Mouse (Mus musculus) neural tube, embryonic 11.5 days (tissue): ENCODE results near the gene Rbms3. TPM values are rescaled to one million over a fixed set of nuclear protein-coding genes. Genes with fewer than 3 reads are reported as not detected.

Source experiments
- ATAC-seq: fragments of 200-750 bp; cut with Nextera tagmentation; 2 replicates; pipeline ENCODE4 v1.8.0; 2017; ENCODE audit warnings: moderate number of reproducible peaks, mild to moderate bottlenecking, moderate TSS enrichment, moderate library complexity; ENCODE audit not compliant: insufficient read depth, low FRiP score, low TSS enrichment
- DNase-seq: peaks from one replicate; pipeline ENCODE4 v3.0.0-alpha.2; 2015; ENCODE audit warnings: low spot score
- H3K27ac ChIP-seq: fragments of 300-500 bp; sonication (generic); 2 replicates; pipeline ENCODE4 v1.5.1; 2014; ENCODE audit warnings: low read depth, mild to moderate bottlenecking, low read length
- H3K27me3 ChIP-seq: fragments of 300-500 bp; sonication (generic); 2 replicates; pipeline ENCODE4 v1.6.1; 2014; ENCODE audit warnings: mild to moderate bottlenecking, low read length, mixed read lengths; ENCODE audit not compliant: control insufficient read depth, insufficient read depth
- H3K36me3 ChIP-seq: fragments of 300-500 bp; sonication (generic); 2 replicates; pipeline ENCODE4 v1.6.1; 2014; ENCODE audit warnings: mild to moderate bottlenecking, low read length, moderate library complexity, mixed read lengths; ENCODE audit not compliant: control insufficient read depth, insufficient read depth
- H3K4me1 ChIP-seq: fragments of 300-500 bp; sonication (generic); 2 replicates; pipeline ENCODE4 v1.6.1; 2014; ENCODE audit warnings: low read length, mixed read lengths; ENCODE audit not compliant: control insufficient read depth, insufficient read depth
- H3K4me2 ChIP-seq: fragments of 300-500 bp; sonication (generic); 2 replicates; pipeline ENCODE4 v1.6.1; 2014; ENCODE audit warnings: low read depth, mild to moderate bottlenecking, moderate library complexity
- H3K4me3 ChIP-seq: fragments of 300-500 bp; sonication (generic); 2 replicates; pipeline ENCODE4 v1.5.1; 2014; ENCODE audit warnings: low read depth, low read length
- H3K9ac ChIP-seq: fragments of 300-500 bp; sonication (generic); 2 replicates; pipeline ENCODE4 v1.6.1; 2014; ENCODE audit warnings: mild to moderate bottlenecking, low read length
- H3K9me3 ChIP-seq: fragments of 300-500 bp; sonication (generic); 2 replicates; pipeline ENCODE4 v1.6.1; 2016; ENCODE audit warnings: low read length; ENCODE audit not compliant: control insufficient read depth
- WGBS: fragments of 180-500 bp; shearing (Covaris S2); extraction: QIAGEN DNeasy Blood & Tissue Kit; methylation state at CpG from one replicate; pipeline ENCODE4 v1.1.7; 2014; 5-methylcytosine and 5-hydroxymethylcytosine counted together
- polyA plus RNA-seq: library from polyadenylated mRNA; unstranded; fragments of >200 nt; fragmentation: Nextera tagmentation; extraction: Ambion mirVana; gene quantifications from 2 replicates; pipeline ENCODE4 v1.2.1, GENCODE M21; 2014

The Rbms3 gene
- polyA plus RNA-seq, 1 experiment from 2014 or later: 60.1 TPM

DNA sequence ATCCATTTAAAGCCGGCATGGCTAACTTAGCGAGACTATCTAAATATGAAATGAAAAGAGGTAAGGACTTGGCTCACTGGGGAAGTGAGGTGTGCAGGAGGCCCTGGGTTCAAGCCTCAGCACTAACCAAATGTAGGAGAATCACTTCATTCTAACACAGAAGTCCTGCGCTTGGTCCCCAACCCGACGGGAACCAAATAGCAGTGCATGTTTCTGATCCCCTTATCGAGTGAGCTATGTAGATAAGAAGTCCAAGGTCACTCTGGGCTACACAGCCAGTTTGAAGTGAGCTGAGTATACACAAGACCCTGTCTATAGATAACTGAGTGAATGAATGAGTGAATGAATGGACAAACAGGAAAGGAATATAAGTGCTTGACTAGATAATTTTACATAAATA, 508.1 kb downstream of the Rbms3 start:
- WGBS: 91% methylated on average over 6 of the region's 6 CpGs
- H3K9me3 ChIP-seq: no peaks in the 10 kb centered on the region
- no peak overlapping the region for H3K4me3 ChIP-seq
- no peaks in the 10 kb centered on the region for H3K4me1 ChIP-seq
- no peak overlapping the region for H3K9ac ChIP-seq
- no peaks in the 10 kb centered on the region for H3K27me3 ChIP-seq
- ATAC-seq: no peak
- H3K27ac ChIP-seq: no peak overlapping the region
- no peaks in the 10 kb centered on the region for H3K36me3 ChIP-seq
- no peak for DNase-seq
- H3K4me2 ChIP-seq: no peak overlapping the region

DNA sequence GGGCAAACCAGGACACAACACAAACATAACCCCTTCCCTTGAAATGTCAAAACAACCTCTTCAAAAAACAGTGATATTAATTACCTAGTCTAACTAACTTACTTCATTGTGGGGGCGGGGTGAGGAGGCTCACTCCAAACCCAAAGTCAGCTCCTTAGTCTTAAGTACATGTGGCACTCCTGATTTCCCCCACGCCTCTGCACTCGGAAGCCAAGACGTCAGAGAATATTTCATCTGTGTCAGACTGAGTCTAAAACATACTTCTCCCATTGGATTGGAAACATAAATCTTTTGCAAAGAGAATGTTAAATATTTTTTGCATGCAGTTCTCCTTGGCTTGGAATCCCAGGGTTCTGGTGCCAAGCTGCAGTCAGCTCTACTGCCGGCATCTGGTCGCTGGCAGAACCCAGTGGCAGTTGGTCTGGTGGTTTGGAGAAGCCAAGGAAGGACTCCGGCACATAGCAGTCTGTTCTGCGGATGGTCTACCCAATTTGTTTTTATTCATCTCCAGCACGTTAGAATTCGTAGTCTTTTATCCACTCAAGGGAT, 512.5 kb downstream of the Rbms3 start:
- H3K9me3 ChIP-seq: no peaks in the 10 kb centered on the region
- H3K4me1 ChIP-seq: no peaks in the 10 kb centered on the region
- no peaks in the 10 kb centered on the region for H3K27me3 ChIP-seq
- no peak for ATAC-seq
- no peak overlapping the region for H3K27ac ChIP-seq
- no peak overlapping the region for H3K4me3 ChIP-seq
- WGBS: 87% methylated on average over 10 of the region's 10 CpGs
- DNase-seq: no peak
- no peaks in the 10 kb centered on the region for H3K36me3 ChIP-seq
- H3K9ac ChIP-seq: no peak overlapping the region
- H3K4me2 ChIP-seq: no peak overlapping the region

DNA sequence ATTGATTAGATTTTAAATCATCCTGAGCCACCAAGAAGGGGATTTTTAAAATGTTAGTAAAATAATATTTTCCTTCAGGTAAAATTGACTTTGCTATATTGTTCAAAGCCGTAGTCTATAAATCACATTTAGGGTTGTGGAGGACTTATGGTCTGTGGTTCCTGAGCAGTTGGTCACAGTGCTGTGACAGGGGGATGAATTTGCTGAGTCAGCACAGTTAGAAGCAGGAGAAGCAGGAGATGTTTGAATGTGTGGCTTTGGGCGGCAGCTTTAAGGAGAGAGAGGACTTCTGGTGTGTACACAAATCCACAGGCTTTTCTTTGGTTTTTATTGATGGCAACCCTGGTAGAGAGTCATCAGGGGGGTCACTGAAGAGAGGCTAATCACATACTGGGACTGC, 514.1 kb downstream of the Rbms3 start:
- no peaks in the 10 kb centered on the region for H3K36me3 ChIP-seq
- H3K4me2 ChIP-seq: no peak overlapping the region
- no peak overlapping the region for H3K27ac ChIP-seq
- no peak overlapping the region for H3K9ac ChIP-seq
- H3K27me3 ChIP-seq: no peaks in the 10 kb centered on the region
- no peaks in the 10 kb centered on the region for H3K9me3 ChIP-seq
- WGBS: 64% methylated on average over 2 of the region's 2 CpGs
- H3K4me3 ChIP-seq: no peak overlapping the region
- DNase-seq (no peak), ATAC-seq (no peak)
- H3K4me1 ChIP-seq: no peaks in the 10 kb centered on the region

GRCm38 (mm10) chr9:117113592-117113991, 516.1 kb downstream of the Rbms3 start:
- peak; percentile 16 for DNase-seq
- ATAC-seq: no peak
- H3K27ac ChIP-seq: no peak overlapping the region
- no peak overlapping the region for H3K9ac ChIP-seq
- H3K4me3 ChIP-seq: no peak overlapping the region
- 60% methylated on average over 2 of the region's 2 CpGs for WGBS
- H3K4me2 ChIP-seq: no peak overlapping the region
- H3K27me3 ChIP-seq: no peaks in the 10 kb centered on the region
- no peaks in the 10 kb centered on the region for H3K36me3 ChIP-seq
- no peaks in the 10 kb centered on the region for H3K9me3 ChIP-seq
- H3K4me1 ChIP-seq: no peaks in the 10 kb centered on the region

GRCm38 (mm10) chr9:117107926-117108325, 521.8 kb downstream of the Rbms3 start:
- no peaks in the 10 kb centered on the region for H3K9me3 ChIP-seq
- H3K36me3 ChIP-seq: no peaks in the 10 kb centered on the region
- 86% methylated on average over 4 of the region's 4 CpGs for WGBS
- no peak overlapping the region for H3K4me2 ChIP-seq
- H3K9ac ChIP-seq: no peak overlapping the region
- no peak overlapping the region for H3K4me3 ChIP-seq
- no peak overlapping the region for H3K27ac ChIP-seq
- no peaks in the 10 kb centered on the region for H3K4me1 ChIP-seq
- ATAC-seq (no peak), DNase-seq (no peak)
- H3K27me3 ChIP-seq: no peaks in the 10 kb centered on the region

GRCm38 (mm10) chr9:117102198-117102930, 527.3 kb downstream of the Rbms3 start:
- H3K4me3 ChIP-seq: no peak overlapping the region
- 32% methylated on average over 19 of the region's 19 CpGs for WGBS
- no peaks in the 10 kb centered on the region for H3K9me3 ChIP-seq
- ATAC-seq (peak; percentile 80), DNase-seq (no peak)
- no peak overlapping the region for H3K9ac ChIP-seq
- no peaks in the 10 kb centered on the region for H3K36me3 ChIP-seq
- H3K27me3 ChIP-seq: no peaks in the 10 kb centered on the region
- H3K27ac ChIP-seq: no peak overlapping the region
- H3K4me2 ChIP-seq: peak overlapping the region; percentile 14; the same call in 1 of the 2 replicates
- H3K4me1 ChIP-seq: peaks cover 15% of the 10 kb centered on the region

- no peaks in the 10 kb centered on the region for H3K36me3 ChIP-seq
Measured at GRCm38 (mm10) chr9:117100181-117100580, 529.5 kb downstream of the Rbms3 start.

GRCm38 (mm10) chr9:117093551-117093950, 536.2 kb downstream of the Rbms3 start:
- WGBS: 93% methylated on average over 6 of the region's 6 CpGs

More at GRCm38 (mm10) chr9:117100181-117100580, 529.5 kb downstream of the Rbms3 start:
- DNase-seq (no peak), ATAC-seq (no peak)
- Histone ChIP-seq H3K4me3 (no peak overlapping the region), H3K4me1 (peaks cover 15% of the 10 kb centered on the region), H3K4me2 (no peak overlapping the region), H3K27me3 (no peaks in the 10 kb centered on the region), H3K27ac (no peak overlapping the region), H3K9ac (no peak overlapping the region), H3K9me3 (no peaks in the 10 kb centered on the region)
- 94% methylated on average over 5 of the region's 5 CpGs for WGBS

GRCm38 (mm10) chr9:117092177-117092555, 537.5 kb downstream of the Rbms3 start:
- H3K9ac ChIP-seq: no peak overlapping the region
- no peaks in the 10 kb centered on the region for H3K9me3 ChIP-seq
- DNase-seq (no peak), ATAC-seq (no peak)
- H3K36me3 ChIP-seq: no peaks in the 10 kb centered on the region
- no peak overlapping the region for H3K4me3 ChIP-seq
- 95% methylated on average over 8 of the region's 8 CpGs for WGBS
- H3K27ac ChIP-seq: no peak overlapping the region
- H3K27me3 ChIP-seq: no peaks in the 10 kb centered on the region
- H3K4me1 ChIP-seq: no peaks in the 10 kb centered on the region
- H3K4me2 ChIP-seq: no peak overlapping the region

More at GRCm38 (mm10) chr9:117093551-117093950, 536.2 kb downstream of the Rbms3 start:
- Histone ChIP-seq H3K27me3 (no peaks in the 10 kb centered on the region), H3K4me1 (no peaks in the 10 kb centered on the region), H3K9me3 (no peaks in the 10 kb centered on the region), H3K27ac (no peak overlapping the region), H3K4me3 (no peak overlapping the region), H3K9ac (no peak overlapping the region), H3K36me3 (no peaks in the 10 kb centered on the region), H3K4me2 (no peak overlapping the region)
- ATAC-seq (no peak), DNase-seq (no peak)
